Mouse (Mus musculus) brain, embryonic 14.5 days (tissue): ENCODE measurements around the gene Kctd4.

ENCODE experiments used
- CTCF ChIP-seq: fragments of 200-500 bp; IDR thresholded peaks from 2 replicates; pipeline ENCODE4 v1.5.1; 2012; ENCODE audit warnings: inconsistent platforms, mild to moderate bottlenecking, moderate library complexity, borderline replicate concordance; ENCODE audit not compliant: insufficient read depth, insufficient read length; ENCODE audit errors: extremely low read depth
- POLR2A ChIP-seq: fragments of 200-500 bp; IDR thresholded peaks from 2 replicates; pipeline ENCODE4 v1.6.1; 2012; ENCODE audit warnings: mild to moderate bottlenecking, inconsistent platforms, borderline replicate concordance; ENCODE audit not compliant: poor library complexity, insufficient read depth, insufficient read length, severe bottlenecking; ENCODE audit errors: extremely low read depth

- no peak for TF ChIP-seq CTCF
- no peak for TF ChIP-seq POLR2A
Observed at GRCm38 (mm10) chr14:76005011-76005410, 50.2 kb downstream of the Kctd4 start.
